In genomic region chr7:80970913-80971312, GRCm38 (mm10) we compare ENCODE assay signal across 17 mouse cellular contexts. TPM values are rescaled to one million over a fixed set of nuclear protein-coding genes. Genes with fewer than 3 reads are reported as not detected.
A peak's percentile ranks its signal among the peaks of the same experiment; 100 is the strongest.
DNase-seq lines count a peak whose midpoint lies in the region; ATAC-seq and TF ChIP-seq lines count a peak whose summit lies in the region.
"Had no signal": no experiment of that assay in that cellular context is flagged by ENCODE, and none has a peak within 500 bp of the region (broad histone marks: within the 10 kb centered on the region; RNA-seq: fewer than 3 reads in every experiment).

No protein-coding gene starts in this region.

- H3K27ac ChIP-seq in liver, embryonic 15.5 days (replicated peaks) = peak overlapping the region; percentile 34; the same call in 1 of the 2 replicates
- H3K27ac ChIP-seq in intestine, postnatal 0 days (ENCODE audit: low read depth, low read length) = no peak overlapping the region
- peak overlapping the region; percentile 75 for H3K27ac ChIP-seq in small intestine, adult 2 months (ENCODE audit: insufficient read depth, low read depth, low read length)
- H3K27ac ChIP-seq: embryonic facial prominence, embryonic 15.5 days; forebrain, embryonic 13.5 days; hindbrain, embryonic 12.5 days had no signal

- H3K9me3 ChIP-seq in liver, embryonic 15.5 days (replicated peaks) = no peaks in the 10 kb centered on the region
- H3K9me3 ChIP-seq in intestine, postnatal 0 days (ENCODE audit: control insufficient read depth) = no peaks in the 10 kb centered on the region
- H3K9me3 ChIP-seq: embryonic facial prominence, embryonic 15.5 days; hindbrain, embryonic 12.5 days had no signal

- no peak for TF ChIP-seq POLR2A in small intestine, adult 2 months (IDR thresholded peaks at IDR 0.05; ENCODE audit: low read depth, low read length)

- intact Hi-C loops in heart, postnatal 25 days (cut with DNase I) = no loop called here

- H3K4me2 ChIP-seq in liver, embryonic 15.5 days = no peak overlapping the region
- peak overlapping the region; percentile 1; the same call in 1 of the 2 replicates for H3K4me2 ChIP-seq in intestine, postnatal 0 days (replicated peaks; ENCODE audit: low read depth)
- H3K4me2 ChIP-seq: embryonic facial prominence, embryonic 15.5 days; forebrain, embryonic 13.5 days; hindbrain, embryonic 12.5 days; midbrain, embryonic 11.5 days had no signal

- no peak overlapping the region for H3K9ac ChIP-seq in liver, embryonic 15.5 days
- H3K9ac ChIP-seq in intestine, postnatal 0 days (ENCODE audit: low read depth, low read length) = no peak overlapping the region
- H3K9ac ChIP-seq: embryonic facial prominence, embryonic 15.5 days; forebrain, embryonic 13.5 days; hindbrain, embryonic 12.5 days had no signal

- no peak overlapping the region for H3K4me3 ChIP-seq in liver, embryonic 15.5 days (replicated peaks)
- H3K4me3 ChIP-seq in intestine, postnatal 0 days (ENCODE audit: low read depth, low read length) = no peak overlapping the region
- H3K4me3 ChIP-seq in small intestine, adult 2 months (ENCODE audit: low read depth, low read length) = no peak overlapping the region
- H3K4me3 ChIP-seq: embryonic facial prominence, embryonic 15.5 days; forebrain, embryonic 13.5 days; hindbrain, embryonic 12.5 days had no signal

- DNase-seq in heart, adult 18-20 months = peak; percentile 50 to 53
- DNase-seq in heart, postnatal 25 days (ENCODE audit: low spot score) = no peak
- DNase-seq in liver = no peak
- DNase-seq in neural tube, embryonic 10.5 days (ENCODE audit: extremely low spot score, low spot score) = no peak
- DNase-seq: cerebellum, adult 9-10 months; lung, adult 18-20 months; lung, postnatal 4 days; right cerebral cortex, adult 18-20 months had no signal

- H3K4me1 ChIP-seq in liver, embryonic 15.5 days (replicated peaks) = no peaks in the 10 kb centered on the region
- H3K4me1 ChIP-seq in intestine, postnatal 0 days (replicated peaks; ENCODE audit: control insufficient read depth, insufficient read depth, low read length) = no peaks in the 10 kb centered on the region
- peaks cover 6% of the 10 kb centered on the region; the same call in 1 of the 2 replicates for H3K4me1 ChIP-seq in small intestine, adult 2 months (ENCODE audit: control insufficient read depth, insufficient read depth, insufficient read length, low read length)
- H3K4me1 ChIP-seq: embryonic facial prominence, embryonic 15.5 days; forebrain, embryonic 13.5 days; hindbrain, embryonic 12.5 days had no signal

- H3K27me3 ChIP-seq in liver, embryonic 15.5 days = no peaks in the 10 kb centered on the region
- no peaks in the 10 kb centered on the region for H3K27me3 ChIP-seq in intestine, postnatal 0 days (replicated peaks; ENCODE audit: control insufficient read depth, insufficient read depth, low read length)
- no peaks in the 10 kb centered on the region for H3K27me3 ChIP-seq in small intestine, adult 2 months (ENCODE audit: control insufficient read depth, insufficient read depth, low read length)
- H3K27me3 ChIP-seq: embryonic facial prominence, embryonic 15.5 days; forebrain, embryonic 13.5 days; hindbrain, embryonic 12.5 days; Patski had no signal

- no peak for TF ChIP-seq CTCF in intestine, postnatal 0 days (IDR thresholded peaks at IDR 0.05; ENCODE audit: low read depth)
- no peak for TF ChIP-seq CTCF in small intestine, adult 2 months (IDR thresholded peaks at IDR 0.05; ENCODE audit: extremely low read depth, insufficient read length, insufficient replicate concordance, low read depth, low read length)

- WGBS in liver, embryonic 15.5 days (ENCODE audit: insufficient replicate concordance) = 58% methylated on average over 3 of the region's 3 CpGs
- WGBS in intestine, postnatal 0 days = 33% methylated on average over 3 of the region's 3 CpGs
- WGBS in small intestine, adult 2 months = 22% methylated on average over 3 of the region's 3 CpGs

- H3K36me3 ChIP-seq in liver, embryonic 15.5 days (replicated peaks) = no peaks in the 10 kb centered on the region
- no peaks in the 10 kb centered on the region for H3K36me3 ChIP-seq in intestine, postnatal 0 days (ENCODE audit: control insufficient read depth, insufficient read depth)
- H3K36me3 ChIP-seq in small intestine, adult 2 months (ENCODE audit: control insufficient read depth, insufficient read depth, low read length) = no peaks in the 10 kb centered on the region
- H3K36me3 ChIP-seq: embryonic facial prominence, embryonic 15.5 days; hindbrain, embryonic 12.5 days had no signal

- ATAC-seq in liver, embryonic 15.5 days (ENCODE audit: insufficient read depth) = peak; percentile 31
- ATAC-seq in intestine, postnatal 0 days = peak; percentile 85
- ATAC-seq in monocyte, adult 5-6 weeks (replicated peaks; ENCODE audit: insufficient number of reproducible peaks, low FRiP score, low TSS enrichment, poor library complexity, severe bottlenecking) = no peak
- ATAC-seq: forebrain, embryonic 13.5 days; Patski had no signal

RNA-seq across cellular contexts. Expression of gene Zfp592, which starts 22.6 kb away (rescaled TPM):
- 10 to 100 TPM; 14.3 to 18.4 TPM for total RNA-seq in heart, adult 18-20 months (2021)
- total RNA-seq in heart, postnatal 25 days (2021) = 10 to 100 TPM; 13.8 to 15.7 TPM
- polyA plus RNA-seq in liver, embryonic 15.5 days (2015; fragmentation: Nextera tagmentation; extraction: Ambion mirVana) = 5.5 and 6.8 TPM in 2 replicates
- 4.2 and 5.0 TPM in 2 replicates for polyA plus RNA-seq in intestine, postnatal 0 days (2015; fragmentation: Nextera tagmentation; extraction: Ambion mirVana)
- polyA plus RNA-seq in small intestine, adult 2 months (2012; rRNA removed) = 13.4 and 21.8 TPM in 2 replicates
- 24.9 to 45.0 TPM (median 31.7 TPM) in 3 replicates for total RNA-seq in monocyte, adult 5-6 weeks (2017)

RNA-seq across cellular contexts. Expression of gene Sec11a, which starts 23.3 kb away (rescaled TPM):
- 10 to 100 TPM; 49.2 to 51.6 TPM for total RNA-seq in heart, adult 18-20 months (2021)
- total RNA-seq in heart, postnatal 25 days (2021) = 10 to 100 TPM; 47.8 to 59.0 TPM
- polyA plus RNA-seq in liver, embryonic 15.5 days (2015; fragmentation: Nextera tagmentation; extraction: Ambion mirVana) = 96.7 and 103 TPM in 2 replicates
- polyA plus RNA-seq in intestine, postnatal 0 days (2015; fragmentation: Nextera tagmentation; extraction: Ambion mirVana) = 140 and 142 TPM in 2 replicates
- polyA plus RNA-seq in small intestine, adult 2 months (2012; rRNA removed) = 16.7 and 32.0 TPM in 2 replicates
- 316 to 442 TPM (median 424 TPM) in 3 replicates for total RNA-seq in monocyte, adult 5-6 weeks (2017)

Comparison
In these comparisons a context has a peak if more than half of its experiments do, and no peak if none do; other contexts are left out.
1. DNase-seq: peak in heart, adult 18-20 months (2 of 2); none in heart, postnatal 25 days (single experiment), liver (single experiment) and neural tube, embryonic 10.5 days (single experiment).